Mouse (Mus musculus): Measurements from ENCODE around the gene Deup1. TPM values are rescaled to one million over a fixed set of nuclear protein-coding genes. Genes with fewer than 3 reads are reported as not detected.

Gene Deup1
- 0.21 TPM in 1 of 2 replicates, not detected in the other for polyA plus RNA-seq (2014; fragmentation: Nextera tagmentation; extraction: Ambion mirVana)

DNA sequence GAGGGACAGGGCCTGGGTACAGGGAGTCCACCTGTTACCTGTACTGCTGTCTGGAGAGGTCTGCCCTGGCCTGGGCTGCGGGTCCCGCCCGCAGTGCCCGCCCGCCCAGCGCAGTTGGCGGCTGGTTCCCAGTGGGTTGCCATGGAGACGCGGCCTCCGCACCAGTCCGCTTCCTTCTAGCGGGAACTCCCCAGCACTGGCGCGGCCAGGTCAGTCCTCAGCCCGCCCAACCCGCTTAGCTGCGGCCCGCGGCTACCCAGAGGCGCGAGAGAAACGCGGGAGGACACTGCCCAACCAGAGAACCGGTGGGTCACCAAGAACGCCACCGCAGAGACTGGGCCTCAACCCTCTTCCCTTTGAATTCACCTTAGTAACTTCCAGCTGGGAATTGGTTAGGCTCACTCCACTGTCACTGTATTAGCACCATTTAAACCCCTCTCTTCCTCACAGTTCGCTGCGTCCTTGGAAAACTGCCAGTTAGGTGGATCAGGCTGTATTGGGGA, at the start of gene Deup1:
TSS of gene Deup1 (minus strand) at position 149 of the 503 bp plus-strand sequence.
- Histone ChIP-seq H3K4me2 (ENCODE audit: low read depth, severe bottlenecking) (peak within 1 kb of the TSS; percentile 70), H3K27me3 (ENCODE audit: control insufficient read depth, insufficient read depth, low read length) (no peaks in the 10 kb centered on the region), H3K4me1 (ENCODE audit: control insufficient read depth, insufficient read depth, low read length) (0 out of 2 replicates have a peak, but pooled peaks cover 2% of the 10 kb centered on the region), H3K27ac (replicated peaks; ENCODE audit: low read depth, low read length) (no peak within 1 kb of the TSS), H3K9ac (ENCODE audit: low read length) (peak within 1 kb of the TSS; percentile 49; the same call in 1 of the 2 replicates), H3K9me3 (ENCODE audit: control insufficient read depth, low read length) (no peaks in the 10 kb centered on the region), H3K4me3 (ENCODE audit: low read depth, low read length) (peak within 1 kb of the TSS; percentile 16), H3K36me3 (ENCODE audit: control insufficient read depth, insufficient read depth, low read length) (no peaks in the 10 kb centered on the region)
- ATAC-seq (ENCODE audit: insufficient number of reproducible peaks, low FRiP score, low TSS enrichment, low read depth) (peak; percentile 76), DNase-seq (ENCODE audit: low spot score) (peak; percentile 67)
- under 1% methylated on average over 28 of the region's 28 CpGs for WGBS

DNA sequence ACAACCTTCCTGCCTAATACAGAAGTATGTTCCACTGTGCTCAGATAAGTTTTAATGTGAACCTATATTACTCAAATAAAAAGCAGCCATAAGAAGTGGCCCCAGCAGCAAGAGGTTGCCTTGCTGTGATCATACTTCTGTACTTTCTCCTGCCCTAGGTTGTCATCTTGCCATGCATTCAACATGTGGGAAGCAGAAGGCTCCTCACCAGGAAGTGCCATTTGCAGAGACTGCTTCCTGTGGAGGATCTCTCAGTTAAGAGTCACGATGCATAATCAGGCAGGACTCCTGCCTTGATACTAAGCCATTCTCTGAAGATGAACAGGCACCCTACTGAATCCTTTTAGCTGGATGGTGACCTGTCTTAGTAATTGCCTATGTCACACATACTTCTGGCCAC, 44.5 kb upstream of the Deup1 start:
- 49% methylated on average over 1 of the region's 1 CpGs for WGBS
- no peak overlapping the region for H3K27ac ChIP-seq (replicated peaks; ENCODE audit: low read depth, low read length)
- no peaks in the 10 kb centered on the region for H3K4me1 ChIP-seq (ENCODE audit: control insufficient read depth, insufficient read depth, low read length)
- H3K27me3 ChIP-seq (ENCODE audit: control insufficient read depth, insufficient read depth, low read length), result no peaks in the 10 kb centered on the region
- H3K36me3 ChIP-seq (ENCODE audit: control insufficient read depth, insufficient read depth, low read length), result no peaks in the 10 kb centered on the region
- no peak for DNase-seq (ENCODE audit: low spot score)
- no peak for ATAC-seq (ENCODE audit: insufficient number of reproducible peaks, low FRiP score, low TSS enrichment, low read depth)
- H3K9ac ChIP-seq (ENCODE audit: low read length), result no peak overlapping the region
- H3K9me3 ChIP-seq (ENCODE audit: control insufficient read depth, low read length), result no peaks in the 10 kb centered on the region
- H3K4me3 ChIP-seq (ENCODE audit: low read depth, low read length), result no peak overlapping the region
- no peak overlapping the region for H3K4me2 ChIP-seq (ENCODE audit: low read depth, severe bottlenecking)

DNA sequence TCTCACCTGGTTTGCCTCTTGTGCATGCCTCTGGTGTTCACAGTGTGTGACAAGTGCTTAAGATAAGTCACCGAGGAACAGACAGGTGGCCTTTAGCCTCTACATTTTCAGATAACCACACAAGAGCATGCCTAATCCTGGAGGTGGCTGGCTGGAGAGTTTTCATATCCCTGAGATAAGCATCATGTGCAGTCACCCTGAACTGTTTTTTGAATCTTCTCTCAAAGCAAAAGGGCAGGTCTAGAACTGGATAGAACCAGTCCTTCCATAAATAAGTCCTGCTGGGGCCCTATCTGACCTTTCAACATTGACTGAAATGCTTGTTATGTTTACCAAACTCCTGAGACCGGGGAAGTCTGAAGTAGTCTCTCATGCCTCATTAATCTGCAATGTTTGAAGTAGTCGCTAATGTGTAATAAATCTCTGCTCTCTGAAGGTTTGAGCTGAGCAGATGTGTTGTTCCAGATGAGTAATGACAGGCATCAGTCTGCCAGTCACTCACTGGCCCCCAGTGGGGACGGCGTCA, 42.3 kb upstream of the Deup1 start:
- Histone ChIP-seq H3K9me3 (ENCODE audit: control insufficient read depth, low read length) (no peaks in the 10 kb centered on the region), H3K27me3 (ENCODE audit: control insufficient read depth, insufficient read depth, low read length) (no peaks in the 10 kb centered on the region), H3K4me1 (ENCODE audit: control insufficient read depth, insufficient read depth, low read length) (no peaks in the 10 kb centered on the region), H3K36me3 (ENCODE audit: control insufficient read depth, insufficient read depth, low read length) (no peaks in the 10 kb centered on the region), H3K4me3 (ENCODE audit: low read depth, low read length) (no peak overlapping the region), H3K9ac (ENCODE audit: low read length) (no peak overlapping the region), H3K27ac (replicated peaks; ENCODE audit: low read depth, low read length) (no peak overlapping the region), H3K4me2 (ENCODE audit: low read depth, severe bottlenecking) (no peak overlapping the region)
- 28% methylated on average over 5 of the region's 5 CpGs for WGBS
- ATAC-seq (ENCODE audit: insufficient number of reproducible peaks, low FRiP score, low TSS enrichment, low read depth), result no peak
- no peak for DNase-seq (ENCODE audit: low spot score)

DNA sequence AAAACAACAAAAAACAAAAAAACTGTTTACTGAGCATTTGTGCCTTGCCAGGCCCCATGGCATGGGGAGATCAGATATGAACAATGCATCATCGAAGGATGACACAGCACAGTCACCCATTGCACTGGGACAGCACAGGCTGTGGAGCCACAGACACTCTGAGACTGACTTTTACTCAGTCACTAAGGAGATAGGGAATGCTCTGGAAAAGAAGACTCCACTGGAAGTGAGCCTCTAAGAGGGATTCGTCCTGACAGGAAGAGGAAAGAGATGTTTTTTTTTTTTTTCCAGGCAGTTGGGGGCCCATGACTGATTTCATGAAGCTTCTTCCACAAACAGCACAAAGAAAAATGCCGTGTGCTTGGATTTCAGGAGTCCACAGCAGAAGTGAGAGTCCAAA, 41.7 kb upstream of the Deup1 start:
- H3K36me3 ChIP-seq (ENCODE audit: control insufficient read depth, insufficient read depth, low read length), result no peaks in the 10 kb centered on the region
- ATAC-seq (ENCODE audit: insufficient number of reproducible peaks, low FRiP score, low TSS enrichment, low read depth), result no peak
- no peaks in the 10 kb centered on the region for H3K9me3 ChIP-seq (ENCODE audit: control insufficient read depth, low read length)
- H3K4me1 ChIP-seq (ENCODE audit: control insufficient read depth, insufficient read depth, low read length), result no peaks in the 10 kb centered on the region
- H3K4me3 ChIP-seq (ENCODE audit: low read depth, low read length), result no peak overlapping the region
- no peak overlapping the region for H3K27ac ChIP-seq (replicated peaks; ENCODE audit: low read depth, low read length)
- no peak for DNase-seq (ENCODE audit: low spot score)
- H3K9ac ChIP-seq (ENCODE audit: low read length), result no peak overlapping the region
- WGBS, result 69% methylated on average over 3 of the region's 3 CpGs
- no peak overlapping the region for H3K4me2 ChIP-seq (ENCODE audit: low read depth, severe bottlenecking)
- no peaks in the 10 kb centered on the region for H3K27me3 ChIP-seq (ENCODE audit: control insufficient read depth, insufficient read depth, low read length)

DNA sequence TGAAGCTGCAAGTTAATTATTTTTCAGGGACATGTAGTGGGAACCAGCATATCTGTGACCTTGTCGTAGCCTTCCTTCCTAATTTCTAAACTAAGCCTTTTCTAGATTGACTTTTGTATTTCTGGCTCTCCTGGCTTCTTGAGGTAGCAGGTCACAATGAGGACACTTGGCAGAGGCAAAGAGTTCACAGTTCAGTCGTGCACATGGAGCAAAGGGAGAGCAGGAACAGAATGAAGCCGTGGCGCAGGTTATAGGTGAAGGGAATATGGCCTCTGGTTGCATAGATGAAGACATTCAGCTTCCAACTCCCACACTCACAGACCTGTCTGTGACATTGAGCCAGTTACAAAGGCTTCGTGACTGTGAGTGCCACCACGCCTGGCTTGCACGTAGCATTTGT, 36.9 kb upstream of the Deup1 start:
- H3K27ac ChIP-seq (replicated peaks; ENCODE audit: low read depth, low read length), result no peak overlapping the region
- H3K9me3 ChIP-seq (ENCODE audit: control insufficient read depth, low read length), result no peaks in the 10 kb centered on the region
- no peak overlapping the region for H3K4me3 ChIP-seq (ENCODE audit: low read depth, low read length)
- DNase-seq (ENCODE audit: low spot score) (no peak), ATAC-seq (ENCODE audit: insufficient number of reproducible peaks, low FRiP score, low TSS enrichment, low read depth) (no peak)
- no peaks in the 10 kb centered on the region for H3K36me3 ChIP-seq (ENCODE audit: control insufficient read depth, insufficient read depth, low read length)
- no peak overlapping the region for H3K4me2 ChIP-seq (ENCODE audit: low read depth, severe bottlenecking)
- 89% methylated on average over 7 of the region's 7 CpGs for WGBS
- H3K9ac ChIP-seq (ENCODE audit: low read length), result no peak overlapping the region
- H3K4me1 ChIP-seq (ENCODE audit: control insufficient read depth, insufficient read depth, low read length), result no peaks in the 10 kb centered on the region
- H3K27me3 ChIP-seq (ENCODE audit: control insufficient read depth, insufficient read depth, low read length), result no peaks in the 10 kb centered on the region

DNA sequence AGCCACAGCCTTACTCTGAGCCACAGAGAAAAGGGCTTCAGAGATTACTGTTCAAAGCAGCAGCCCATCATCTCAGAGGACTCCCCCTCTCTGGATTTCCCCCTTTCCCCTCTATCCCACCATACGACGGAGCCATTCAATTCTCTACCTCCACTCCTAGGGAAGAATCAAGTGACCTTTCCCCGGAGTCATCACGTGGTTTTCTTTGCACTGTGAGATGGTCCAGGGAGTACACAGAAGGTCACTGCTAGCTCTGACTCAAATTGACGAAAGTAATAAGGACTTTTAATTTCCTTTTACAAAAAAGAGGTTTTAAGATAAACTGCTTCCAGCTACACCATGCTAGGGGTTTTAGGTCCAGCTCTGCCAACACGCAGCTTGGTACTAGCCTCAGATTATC, 31.3 kb upstream of the Deup1 start:
- Histone ChIP-seq H3K9me3 (ENCODE audit: control insufficient read depth, low read length) (no peaks in the 10 kb centered on the region), H3K27ac (replicated peaks; ENCODE audit: low read depth, low read length) (no peak overlapping the region), H3K36me3 (ENCODE audit: control insufficient read depth, insufficient read depth, low read length) (no peaks in the 10 kb centered on the region), H3K9ac (ENCODE audit: low read length) (no peak overlapping the region), H3K4me1 (ENCODE audit: control insufficient read depth, insufficient read depth, low read length) (no peaks in the 10 kb centered on the region), H3K27me3 (ENCODE audit: control insufficient read depth, insufficient read depth, low read length) (no peaks in the 10 kb centered on the region), H3K4me3 (ENCODE audit: low read depth, low read length) (no peak overlapping the region), H3K4me2 (ENCODE audit: low read depth, severe bottlenecking) (no peak overlapping the region)
- 84% methylated on average over 6 of the region's 6 CpGs for WGBS
- no peak for DNase-seq (ENCODE audit: low spot score)
- ATAC-seq (ENCODE audit: insufficient number of reproducible peaks, low FRiP score, low TSS enrichment, low read depth), result no peak

DNA sequence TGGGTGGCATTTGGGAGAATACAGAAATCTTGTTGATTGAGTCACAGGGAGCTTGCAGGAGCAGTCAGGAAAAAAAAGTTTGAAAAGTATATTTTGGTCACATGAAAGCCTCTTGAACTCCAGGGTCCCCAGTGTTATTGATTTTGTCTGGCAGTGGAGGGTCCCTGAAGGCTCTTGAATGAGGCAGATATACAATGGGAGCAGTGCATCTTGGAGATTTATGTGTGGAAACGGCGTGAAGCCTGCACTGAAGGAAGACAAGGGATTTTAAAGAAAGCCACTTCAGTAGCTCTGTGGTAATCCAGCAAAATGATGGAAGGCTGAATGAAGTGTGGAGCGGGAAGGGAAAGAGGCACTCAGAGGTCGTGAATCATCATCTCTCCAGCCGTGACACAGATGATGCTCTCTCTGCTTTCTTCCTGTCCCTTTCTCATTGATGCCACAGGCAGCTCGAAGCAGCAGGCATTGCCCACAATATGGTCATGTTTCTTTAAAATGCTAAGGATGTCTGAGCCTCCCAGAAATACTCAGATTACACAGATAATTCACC, 30.6 kb upstream of the Deup1 start:
- DNase-seq (ENCODE audit: low spot score), result no peak
- no peak for ATAC-seq (ENCODE audit: insufficient number of reproducible peaks, low FRiP score, low TSS enrichment, low read depth)
- 62% methylated on average over 6 of the region's 6 CpGs for WGBS
- no peak overlapping the region for H3K27ac ChIP-seq (replicated peaks; ENCODE audit: low read depth, low read length)
- H3K4me2 ChIP-seq (ENCODE audit: low read depth, severe bottlenecking), result no peak overlapping the region
- H3K4me3 ChIP-seq (ENCODE audit: low read depth, low read length), result no peak overlapping the region
- H3K9ac ChIP-seq (ENCODE audit: low read length), result no peak overlapping the region
- H3K36me3 ChIP-seq (ENCODE audit: control insufficient read depth, insufficient read depth, low read length), result no peaks in the 10 kb centered on the region
- no peaks in the 10 kb centered on the region for H3K4me1 ChIP-seq (ENCODE audit: control insufficient read depth, insufficient read depth, low read length)
- H3K9me3 ChIP-seq (ENCODE audit: control insufficient read depth, low read length), result no peaks in the 10 kb centered on the region
- H3K27me3 ChIP-seq (ENCODE audit: control insufficient read depth, insufficient read depth, low read length), result no peaks in the 10 kb centered on the region

DNA sequence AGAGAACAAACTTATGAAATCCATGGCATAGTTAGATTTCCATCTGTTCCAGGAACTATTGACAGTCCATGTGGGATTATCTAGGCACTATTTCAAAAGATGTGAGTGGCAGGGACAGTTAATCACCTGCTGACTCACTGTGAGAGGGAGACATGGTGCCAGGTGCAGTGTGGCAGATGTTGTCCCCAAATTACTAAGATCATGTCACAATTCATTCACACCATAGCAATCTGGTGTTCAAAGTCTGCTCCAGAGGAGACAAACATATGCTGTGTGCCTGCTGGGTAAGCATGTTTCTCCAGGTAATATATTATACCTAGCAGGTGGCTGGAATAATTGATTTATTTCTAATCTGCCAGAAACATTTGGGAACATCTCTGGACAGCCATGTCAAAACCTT, 25.3 kb upstream of the Deup1 start:
- Histone ChIP-seq H3K4me3 (ENCODE audit: low read depth, low read length) (no peak overlapping the region), H3K27me3 (ENCODE audit: control insufficient read depth, insufficient read depth, low read length) (no peaks in the 10 kb centered on the region)
- no peak for ATAC-seq (ENCODE audit: insufficient number of reproducible peaks, low FRiP score, low TSS enrichment, low read depth)

DNA sequence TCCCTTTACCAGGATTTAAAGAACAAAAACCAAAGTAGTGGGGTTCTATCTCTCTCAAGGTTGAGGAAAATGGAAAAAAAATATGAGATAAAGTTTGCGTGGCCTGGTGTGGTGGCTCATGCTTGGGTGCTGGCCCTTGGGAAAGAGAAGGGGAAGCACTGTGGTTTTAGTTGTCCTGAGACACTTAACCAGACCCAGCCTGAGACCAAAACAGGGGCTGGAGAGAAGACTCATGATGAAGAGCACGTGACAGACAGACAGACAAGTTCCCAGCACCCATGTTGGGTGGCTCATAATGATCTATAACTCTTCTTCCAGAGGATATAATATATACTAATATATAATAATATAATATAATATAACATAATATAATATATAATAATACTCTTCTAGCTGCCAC, 22.2 kb upstream of the Deup1 start:
- Histone ChIP-seq H3K36me3 (ENCODE audit: control insufficient read depth, insufficient read depth, low read length) (no peaks in the 10 kb centered on the region), H3K9ac (ENCODE audit: low read length) (no peak overlapping the region), H3K4me1 (ENCODE audit: control insufficient read depth, insufficient read depth, low read length) (no peaks in the 10 kb centered on the region), H3K4me3 (ENCODE audit: low read depth, low read length) (no peak overlapping the region), H3K27me3 (ENCODE audit: control insufficient read depth, insufficient read depth, low read length) (no peaks in the 10 kb centered on the region), H3K9me3 (ENCODE audit: control insufficient read depth, low read length) (no peaks in the 10 kb centered on the region), H3K4me2 (ENCODE audit: low read depth, severe bottlenecking) (no peak overlapping the region), H3K27ac (replicated peaks; ENCODE audit: low read depth, low read length) (no peak overlapping the region)
- ATAC-seq (ENCODE audit: insufficient number of reproducible peaks, low FRiP score, low TSS enrichment, low read depth), result no peak
- no peak for DNase-seq (ENCODE audit: low spot score)
- 86% methylated on average over 2 of the region's 2 CpGs for WGBS

More for the DNA sequence above, 25.3 kb upstream of the Deup1 start:
- no peak for DNase-seq (ENCODE audit: low spot score)
- Histone ChIP-seq H3K4me1 (ENCODE audit: control insufficient read depth, insufficient read depth, low read length) (no peaks in the 10 kb centered on the region), H3K4me2 (ENCODE audit: low read depth, severe bottlenecking) (no peak overlapping the region), H3K27ac (replicated peaks; ENCODE audit: low read depth, low read length) (no peak overlapping the region), H3K36me3 (ENCODE audit: control insufficient read depth, insufficient read depth, low read length) (no peaks in the 10 kb centered on the region), H3K9ac (ENCODE audit: low read length) (no peak overlapping the region), H3K9me3 (ENCODE audit: control insufficient read depth, low read length) (no peaks in the 10 kb centered on the region)
